Mouse (Mus musculus) thymus, adult 2 months (tissue): ENCODE data around the gene Zdhhc15.

Experiments used
- CTCF ChIP-seq: fragments of 200-500 bp; IDR thresholded peaks from 2 replicates; pipeline ENCODE4 v1.5.1; 2012; ENCODE audit warnings: mild to moderate bottlenecking, control low read depth, low read length, moderate library complexity, borderline replicate concordance; ENCODE audit not compliant: control insufficient read depth, poor library complexity, insufficient read depth; ENCODE audit errors: extremely low read depth
- POLR2A ChIP-seq: fragments of 200-500 bp; IDR thresholded peaks from 2 replicates; pipeline ENCODE4 v1.6.1; 2012; ENCODE audit warnings: mild to moderate bottlenecking, low read length, control low read depth, moderate library complexity; ENCODE audit not compliant: control insufficient read depth, poor library complexity, insufficient read depth; ENCODE audit errors: extremely low read depth

DNA sequence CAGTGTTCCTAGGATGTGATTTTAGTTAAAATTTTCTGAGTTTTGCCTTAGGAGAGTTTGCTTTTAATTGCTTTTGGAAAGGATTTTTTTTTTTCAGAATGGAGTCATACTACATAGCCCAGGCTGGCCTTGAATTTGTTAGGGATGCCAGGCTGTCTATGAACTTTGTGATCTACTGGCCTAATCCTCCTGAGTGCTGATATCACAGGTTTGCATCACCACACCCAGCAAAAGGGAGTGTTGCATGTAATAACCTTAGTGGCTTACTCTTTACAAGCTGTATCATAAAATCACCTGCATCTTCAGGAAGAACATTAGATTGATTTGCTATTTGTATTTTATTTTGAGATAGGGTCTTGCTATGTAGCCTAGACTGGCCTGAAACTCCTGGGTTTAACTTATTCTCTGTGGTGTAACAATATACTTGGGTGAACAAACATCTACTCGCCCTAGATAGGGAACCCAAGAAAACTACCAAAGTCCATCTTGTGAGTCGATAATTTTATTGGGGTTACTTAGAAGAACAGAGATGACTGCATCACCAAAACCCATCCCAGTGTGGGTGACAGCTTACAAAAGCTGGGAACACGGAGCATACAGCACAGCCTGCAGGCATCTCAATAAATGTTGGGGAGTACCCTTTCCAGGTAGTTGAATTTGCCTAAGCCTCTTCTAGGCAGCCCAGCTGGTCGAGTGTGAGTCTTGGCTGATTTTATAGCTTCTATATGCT, 181.1 kb downstream of the Zdhhc15 start:
- TF ChIP-seq CTCF (no peak), POLR2A (no peak)
